Mouse (Mus musculus) embryonic facial prominence, embryonic 15.5 days (tissue): ENCODE data around the gene Phc1. TPM values are rescaled to one million over a fixed set of nuclear protein-coding genes. Genes with fewer than 3 reads are reported as not detected.
"Not testable (repeated sequence)": the region's sequence is repeated elsewhere in the genome, so short reads cannot be mapped to it uniquely, and the experiment has no call there.

Source experiments
- ATAC-seq: fragments of 200-750 bp; cut with Nextera tagmentation; 2 replicates; pipeline ENCODE4 v1.8.0; 2017; ENCODE audit warnings: low read depth, moderate TSS enrichment; ENCODE audit not compliant: insufficient number of reproducible peaks, low FRiP score, low TSS enrichment
- H3K27ac ChIP-seq: fragments of 300-500 bp; sonication (generic); replicated peaks from 2 replicates; pipeline ENCODE4 v1.5.1; 2015; ENCODE audit warnings: mild to moderate bottlenecking, inconsistent platforms
- H3K27me3 ChIP-seq: fragments of 300-500 bp; sonication (generic); 2 replicates; pipeline ENCODE4 v1.6.1; 2015; ENCODE audit warnings: inconsistent platforms
- H3K36me3 ChIP-seq: fragments of 300-500 bp; sonication (generic); 2 replicates; pipeline ENCODE4 v1.6.1; 2015; ENCODE audit warnings: mild to moderate bottlenecking, inconsistent platforms
- H3K4me1 ChIP-seq: fragments of 300-500 bp; sonication (generic); 2 replicates; pipeline ENCODE4 v1.6.1; 2015; ENCODE audit warnings: inconsistent platforms
- H3K4me2 ChIP-seq: fragments of 300-500 bp; sonication (generic); replicated peaks from 2 replicates; pipeline ENCODE4 v1.6.1; 2015; ENCODE audit warnings: mild to moderate bottlenecking, inconsistent platforms
- H3K4me3 ChIP-seq: fragments of 300-500 bp; sonication (generic); replicated peaks from 2 replicates; pipeline ENCODE4 v1.5.1; 2015; ENCODE audit warnings: mild to moderate bottlenecking, inconsistent platforms
- H3K9ac ChIP-seq: fragments of 300-500 bp; sonication (generic); 2 replicates; pipeline ENCODE4 v1.6.1; 2015; ENCODE audit warnings: inconsistent platforms
- H3K9me3 ChIP-seq: fragments of 300-500 bp; sonication (generic); replicated peaks from 2 replicates; pipeline ENCODE4 v1.6.1; 2016; ENCODE audit warnings: inconsistent platforms
- WGBS: fragments of 180-500 bp; shearing (Covaris S2); methylation state at CpG from one replicate; pipeline ENCODE4 v1.1.7; 2015; 5-methylcytosine and 5-hydroxymethylcytosine counted together
- polyA plus RNA-seq: library from polyadenylated mRNA; unstranded; fragments of >200 nt; fragmentation: Nextera tagmentation; extraction: Ambion mirVana; gene quantifications from 2 replicates; pipeline ENCODE4 v1.2.1, GENCODE M21; 2015

Gene Phc1
- polyA plus RNA-seq = 17.6 and 19.6 TPM in 2 replicates

DNA sequence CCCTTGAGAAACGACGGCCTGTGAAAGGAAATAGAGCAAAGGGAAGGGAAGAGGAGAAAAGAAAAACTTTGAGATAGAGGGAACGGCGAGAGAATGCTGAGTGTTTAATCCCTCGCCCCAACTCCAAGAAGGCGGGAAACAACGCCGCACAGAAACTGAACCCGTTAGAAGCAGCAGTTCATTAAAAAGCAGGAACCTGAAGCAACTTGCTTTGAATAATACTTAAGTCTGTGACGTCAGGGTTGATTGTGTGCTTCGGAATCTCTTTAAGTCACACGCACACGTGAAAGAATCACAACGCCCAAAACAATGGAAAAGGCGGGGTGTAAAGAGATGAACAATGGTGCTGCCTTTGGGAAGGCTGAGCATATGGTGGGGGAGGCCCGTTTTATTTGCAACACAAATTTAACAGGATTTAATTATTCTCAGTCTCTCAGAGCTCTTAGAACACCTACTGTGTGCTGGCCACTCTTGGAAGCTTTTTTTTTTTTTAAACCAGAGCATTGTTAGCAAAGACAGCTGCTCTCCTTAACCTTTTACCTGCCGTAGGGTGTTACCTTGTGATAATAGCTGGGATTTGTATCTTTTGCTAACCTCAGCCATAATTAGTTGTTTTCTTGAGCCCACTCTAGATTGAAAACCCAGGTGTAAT is at the start of gene Phc1:
Gene Phc1 (minus strand): TSS at position 213 of the 652 bp plus-strand sequence.
- no peaks in the 10 kb centered on the region for H3K27me3 ChIP-seq
- peak within 1 kb of the TSS; percentile 96 for H3K27ac ChIP-seq
- peak within 1 kb of the TSS; percentile 63 for H3K4me2 ChIP-seq
- peak within 1 kb of the TSS; percentile 60 for H3K9ac ChIP-seq
- 1% methylated on average over 17 of the region's 17 CpGs for WGBS
- H3K9me3 ChIP-seq = no peaks in the 10 kb centered on the region
- peak within 1 kb of the TSS; percentile 70 for H3K4me3 ChIP-seq
- H3K36me3 ChIP-seq = 0 out of 2 replicates have a peak, but pooled peaks cover 7% of the 10 kb centered on the region
- ATAC-seq = peak; percentile 16; the same call in 1 of the 2 replicates
- peaks cover 14% of the 10 kb centered on the region for H3K4me1 ChIP-seq

DNA sequence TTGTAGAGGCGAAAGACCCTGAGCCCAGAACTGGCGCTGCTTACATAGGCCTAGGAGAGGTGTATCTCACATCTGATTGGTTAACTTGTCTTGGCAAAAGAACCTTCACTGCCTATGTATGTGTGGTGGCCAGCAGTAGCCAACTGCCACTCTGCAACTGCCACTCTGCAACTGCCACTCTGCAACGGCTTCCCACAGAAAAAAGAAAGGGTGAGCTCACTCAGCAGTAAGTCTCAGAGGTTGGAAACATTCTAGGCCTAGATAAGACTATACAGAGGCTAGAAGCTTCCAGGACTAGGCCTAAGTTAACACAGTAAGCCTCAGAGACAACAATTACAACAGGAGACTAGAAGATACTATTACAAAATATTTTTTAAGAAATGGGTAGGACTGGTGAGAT is 49.6 kb upstream of the Phc1 start:
- not testable (repeated sequence) for H3K36me3 ChIP-seq, H3K4me3 ChIP-seq, H3K4me1 ChIP-seq, H3K27me3 ChIP-seq, H3K9me3 ChIP-seq, H3K9ac ChIP-seq, H3K4me2 ChIP-seq, ATAC-seq, H3K27ac ChIP-seq
- WGBS = 77% methylated on average over 3 of the region's 3 CpGs

DNA sequence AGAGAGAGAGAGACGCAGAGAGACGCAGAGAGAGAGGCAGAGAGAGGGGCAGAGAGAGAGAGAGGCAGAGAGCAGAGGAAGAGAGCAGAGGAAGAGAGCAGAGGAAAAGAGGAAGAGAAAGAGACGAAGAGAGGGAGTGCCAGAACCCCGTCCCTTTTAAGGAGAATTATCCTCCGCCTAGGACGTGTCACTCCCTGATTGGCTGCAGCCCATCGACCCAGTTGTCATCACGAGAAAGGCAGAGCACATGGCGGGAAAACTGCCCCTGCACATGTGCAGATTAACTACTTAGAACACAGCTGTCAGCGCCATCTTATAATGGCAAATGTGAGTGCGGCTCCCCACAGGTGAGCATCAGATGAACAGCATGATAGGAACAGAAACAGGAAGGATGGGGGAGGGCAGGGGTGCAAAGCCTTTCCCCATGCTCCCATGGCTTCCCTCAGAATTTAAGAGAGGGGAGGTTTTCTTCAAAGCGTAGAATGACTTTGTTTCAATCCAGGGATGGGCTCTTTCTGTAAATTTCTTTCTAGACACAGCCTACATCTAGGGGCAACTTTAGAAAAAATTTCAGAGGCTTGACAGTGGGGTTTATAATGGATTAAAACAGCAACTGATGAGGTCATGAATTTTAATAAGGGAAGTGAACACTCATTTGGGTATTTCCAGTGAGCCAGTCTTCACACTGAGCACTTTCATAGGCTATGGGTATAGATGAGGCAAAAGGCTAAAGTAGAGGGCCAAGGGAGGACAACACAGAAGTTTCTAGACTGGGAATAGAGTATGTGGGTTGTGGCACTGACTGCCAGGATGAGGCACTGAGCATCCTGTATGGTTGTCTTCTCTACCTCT is 47.0 kb upstream of the Phc1 start:
- not testable (repeated sequence) for H3K4me2 ChIP-seq, H3K36me3 ChIP-seq, H3K9ac ChIP-seq, H3K4me1 ChIP-seq, H3K9me3 ChIP-seq, H3K4me3 ChIP-seq, ATAC-seq, H3K27me3 ChIP-seq, H3K27ac ChIP-seq
- 81% methylated on average over 12 of the region's 12 CpGs for WGBS

- H3K4me2 ChIP-seq = no peak overlapping the region
- H3K9ac ChIP-seq = no peak overlapping the region
- 55% methylated on average over 5 of the region's 5 CpGs for WGBS
- H3K4me1 ChIP-seq = no peaks in the 10 kb centered on the region
- H3K4me3 ChIP-seq = no peak overlapping the region
- no peaks in the 10 kb centered on the region for H3K27me3 ChIP-seq
- H3K36me3 ChIP-seq = no peaks in the 10 kb centered on the region
- no peak for ATAC-seq
- H3K27ac ChIP-seq = no peak overlapping the region
- H3K9me3 ChIP-seq = no peaks in the 10 kb centered on the region
These were observed 45.4 kb upstream of the Phc1 start for GRCm38 (mm10) chr6:122385724-122386123.

GRCm38 (mm10) chr6:122384886-122385285 is 44.5 kb upstream of the Phc1 start:
- Histone ChIP-seq H3K4me1 (no peaks in the 10 kb centered on the region), H3K9ac (no peak overlapping the region), H3K27ac (no peak overlapping the region), H3K9me3 (no peaks in the 10 kb centered on the region), H3K4me2 (no peak overlapping the region), H3K4me3 (no peak overlapping the region), H3K27me3 (no peaks in the 10 kb centered on the region), H3K36me3 (no peaks in the 10 kb centered on the region)
- no peak for ATAC-seq
- WGBS = 83% methylated on average over 13 of the region's 13 CpGs

- Histone ChIP-seq H3K9me3 (no peaks in the 10 kb centered on the region), H3K27ac (no peak overlapping the region), H3K9ac (no peak overlapping the region), H3K4me2 (no peak overlapping the region), H3K36me3 (no peaks in the 10 kb centered on the region), H3K4me1 (no peaks in the 10 kb centered on the region), H3K4me3 (no peak overlapping the region), H3K27me3 (no peaks in the 10 kb centered on the region)
- no peak for ATAC-seq
- 71% methylated on average over 5 of the region's 5 CpGs for WGBS
These were observed 42.9 kb upstream of the Phc1 start for GRCm38 (mm10) chr6:122383211-122383610.

DNA sequence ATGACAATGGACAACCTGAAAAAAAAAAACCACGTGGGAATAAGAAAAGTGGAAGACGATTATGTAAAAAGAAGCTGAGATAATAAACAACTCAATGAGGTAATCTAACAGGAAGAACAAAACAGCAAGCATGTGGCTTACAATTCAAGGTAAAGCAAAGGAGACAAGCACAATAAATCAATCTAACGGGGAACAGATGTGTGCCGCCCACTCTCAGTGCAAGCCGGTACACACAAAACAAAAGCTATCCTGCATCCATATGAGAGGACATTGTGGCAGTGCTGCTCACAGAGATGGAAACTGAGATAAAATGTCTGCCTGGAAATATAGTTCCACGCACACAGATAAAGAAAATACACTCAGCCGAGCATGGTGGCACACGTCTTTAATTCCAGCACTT is 41.7 kb upstream of the Phc1 start:
- no peak for ATAC-seq
- Histone ChIP-seq H3K4me1 (no peaks in the 10 kb centered on the region), H3K9me3 (no peaks in the 10 kb centered on the region), H3K4me3 (no peak overlapping the region), H3K36me3 (no peaks in the 10 kb centered on the region), H3K27me3 (no peaks in the 10 kb centered on the region), H3K4me2 (no peak overlapping the region), H3K9ac (no peak overlapping the region), H3K27ac (no peak overlapping the region)
- WGBS = 50% methylated on average over 8 of the region's 8 CpGs

DNA sequence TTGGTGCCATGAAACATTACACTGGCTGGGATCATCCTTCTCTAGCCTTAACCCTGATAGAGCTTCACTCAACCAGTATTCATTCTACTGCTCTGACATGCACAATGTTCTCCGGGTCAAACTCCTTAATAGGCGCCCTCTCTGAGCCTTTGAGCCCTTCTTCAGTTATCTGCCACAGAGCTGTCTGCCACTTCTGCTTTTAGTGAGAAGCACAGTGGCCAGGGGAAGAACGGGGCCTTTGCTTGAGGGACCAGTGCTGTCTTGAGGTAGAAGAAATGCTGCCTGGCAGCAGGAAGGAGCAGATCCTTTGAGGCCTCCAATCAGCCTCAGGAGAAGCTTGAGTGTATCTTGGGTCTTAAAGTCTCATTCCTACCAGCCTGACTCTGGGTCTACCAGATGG is 27.9 kb upstream of the Phc1 start:
- Histone ChIP-seq H3K4me2 (no peak overlapping the region), H3K36me3 (no peaks in the 10 kb centered on the region), H3K4me3 (no peak overlapping the region), H3K4me1 (no peaks in the 10 kb centered on the region), H3K27me3 (no peaks in the 10 kb centered on the region), H3K9ac (no peak overlapping the region), H3K9me3 (no peaks in the 10 kb centered on the region), H3K27ac (no peak overlapping the region)
- WGBS = 80% methylated on average over 3 of the region's 3 CpGs
- no peak for ATAC-seq

DNA sequence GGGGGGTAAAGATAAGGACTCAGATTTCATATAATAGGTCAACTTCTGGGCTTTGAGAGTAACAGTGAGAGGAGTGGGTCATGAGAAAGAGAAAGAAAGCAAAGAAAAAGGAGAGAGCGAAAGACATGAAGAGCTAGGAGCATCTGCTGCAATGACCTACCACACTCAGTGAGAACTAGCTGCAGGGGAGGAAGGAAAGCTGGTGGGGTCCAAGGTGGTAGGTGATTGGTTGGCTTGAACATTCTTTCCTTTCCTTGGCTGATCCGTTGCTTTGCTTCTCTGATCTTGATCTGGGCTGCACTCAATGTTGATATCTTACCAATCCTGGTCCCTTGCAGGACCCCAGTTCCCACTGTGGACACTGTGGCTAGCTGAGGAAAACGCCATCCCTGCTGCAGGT is 26.6 kb upstream of the Phc1 start:
- no peak for ATAC-seq
- WGBS = 43% methylated on average over 3 of the region's 3 CpGs
- Histone ChIP-seq H3K9ac (no peak overlapping the region), H3K4me1 (no peaks in the 10 kb centered on the region), H3K9me3 (no peaks in the 10 kb centered on the region), H3K27ac (no peak overlapping the region), H3K4me2 (no peak overlapping the region), H3K4me3 (no peak overlapping the region), H3K27me3 (no peaks in the 10 kb centered on the region), H3K36me3 (no peaks in the 10 kb centered on the region)

DNA sequence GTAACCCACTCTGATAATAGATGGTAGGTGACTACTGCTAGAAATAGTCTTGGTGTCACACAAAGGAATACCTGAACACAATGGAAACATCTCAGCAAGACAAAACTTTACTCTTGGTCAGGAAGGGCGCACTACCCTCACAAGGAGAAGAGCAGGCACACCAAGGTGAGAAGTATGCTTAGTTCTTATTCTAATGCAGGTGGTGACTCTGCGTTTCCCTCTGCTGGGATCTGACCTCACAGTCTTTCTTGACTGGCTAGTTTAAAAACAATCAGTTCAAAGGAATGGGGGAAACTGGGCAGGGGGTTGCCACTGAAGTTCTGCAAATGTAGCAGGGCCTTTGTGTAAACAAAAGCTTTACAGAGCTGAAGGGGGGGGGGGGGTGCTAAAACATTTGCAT is 25.9 kb upstream of the Phc1 start:
- Histone ChIP-seq H3K9ac (no peak overlapping the region), H3K4me1 (no peaks in the 10 kb centered on the region), H3K27ac (no peak overlapping the region), H3K27me3 (no peaks in the 10 kb centered on the region), H3K4me2 (no peak overlapping the region), H3K36me3 (no peaks in the 10 kb centered on the region), H3K4me3 (no peak overlapping the region), H3K9me3 (no peaks in the 10 kb centered on the region)
- no peak for ATAC-seq
- WGBS = 56% methylated on average over 2 of the region's 2 CpGs

DNA sequence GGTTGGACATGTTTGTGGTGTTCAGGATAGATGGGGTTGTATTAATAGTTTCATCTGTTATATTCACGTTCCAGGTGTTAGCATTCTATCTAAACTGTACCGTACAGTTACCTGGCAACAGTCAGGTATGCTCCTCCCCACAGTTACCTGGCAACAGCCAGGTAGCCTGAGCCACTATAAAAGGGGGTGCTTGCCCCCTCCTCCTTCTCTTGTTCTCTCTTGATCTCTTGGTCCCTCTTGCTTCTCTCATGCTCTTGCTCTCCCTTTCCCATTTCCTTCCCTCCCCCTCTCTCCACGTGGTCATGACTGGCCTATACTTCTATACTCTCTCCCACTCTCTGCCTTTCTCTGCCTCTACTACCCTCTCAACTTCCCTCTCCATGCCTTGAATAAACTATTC is 25.3 kb upstream of the Phc1 start:
- no peaks in the 10 kb centered on the region for H3K27me3 ChIP-seq
- H3K4me3 ChIP-seq = no peak overlapping the region
- no peak for ATAC-seq
- 48% methylated on average over 3 of the region's 3 CpGs for WGBS
- no peak overlapping the region for H3K4me2 ChIP-seq
- no peaks in the 10 kb centered on the region for H3K4me1 ChIP-seq
- H3K27ac ChIP-seq = no peak overlapping the region
- H3K36me3 ChIP-seq = no peaks in the 10 kb centered on the region
- H3K9ac ChIP-seq = no peak overlapping the region
- H3K9me3 ChIP-seq = no peaks in the 10 kb centered on the region
